Mouse (Mus musculus) olfactory bulb, adult 2 months (tissue): Measurements from ENCODE around the gene Card19.

Experiments
- CTCF ChIP-seq: fragments of 200-500 bp; IDR thresholded peaks from 2 replicates; pipeline ENCODE4 v1.5.1; 2012; ENCODE audit warnings: low read depth, mild to moderate bottlenecking, low read length, moderate library complexity; ENCODE audit not compliant: insufficient read depth
- POLR2A ChIP-seq: fragments of 200-500 bp; IDR thresholded peaks from 2 replicates; pipeline ENCODE4 v1.6.1; 2012; ENCODE audit warnings: mild to moderate bottlenecking, low read depth, low read length, moderate library complexity; ENCODE audit not compliant: insufficient read depth

GRCm38 (mm10) chr13:49199891-49200290 lies 15.9 kb downstream of the Card19 start:
- TF ChIP-seq CTCF (no peak), POLR2A (no peak)
